Mouse (Mus musculus) MEL (cell line): ENCODE measurements at regions not wholly inside any gene's neighbourhood (a gene's known extent, or its start where the extent isn't known, plus 50 kb on each side); places are given as distances from the start of the nearest gene placed in this dataset.

Source experiments
- DNase-seq: peaks from one replicate; pipeline ENCODE4 v3.0.0; 2011; ENCODE audit warnings: low read depth, low spot score
- H3K27ac ChIP-seq: 2 replicates; pipeline ENCODE4 v1.5.1; 2012; ENCODE audit warnings: low read depth, mild to moderate bottlenecking, control low read depth, low read length, moderate library complexity; ENCODE audit not compliant: control insufficient read depth
- H3K27me3 ChIP-seq, 2 experiments: fragments of 150-350 bp in 1 of 2; sonication (generic) in 1 of 2; 2 replicates each; pipeline ENCODE4 v1.6.1; 2012; ENCODE audit warnings: low read length in 2 of 2, mild to moderate bottlenecking in 2 of 2, improper control_type of control experiment in 1 of 2, moderate library complexity in 1 of 2; ENCODE audit not compliant: insufficient read depth in 2 of 2, control insufficient read depth in 1 of 2
- H3K36me3 ChIP-seq, 2 experiments: 2 replicates each; pipeline ENCODE4 v1.6.1; 2012 to 2014; ENCODE audit warnings: low read length in 2 of 2, improper control_type of control experiment in 1 of 2, inconsistent platforms in 1 of 2, mild to moderate bottlenecking in 1 of 2; ENCODE audit not compliant: insufficient read depth in 2 of 2, control insufficient read depth in 1 of 2
- H3K4me1 ChIP-seq, 2 experiments: fragments of 150-350 bp in 1 of 2; sonication (generic) in 1 of 2; 2 replicates each; pipeline ENCODE4 v1.6.1; 2012; ENCODE audit warnings: low read length in 2 of 2, improper control_type of control experiment in 1 of 2, mild to moderate bottlenecking in 1 of 2; ENCODE audit not compliant: insufficient read depth in 2 of 2, control insufficient read depth in 1 of 2
- H3K4me3 ChIP-seq, 2 experiments: fragments of 150-350 bp in 1 of 2; sonication (generic) in 1 of 2; 2 replicates each; pipeline ENCODE4 v1.5.1; 2012; ENCODE audit warnings: low read depth in 2 of 2, low read length in 2 of 2, mild to moderate bottlenecking in 2 of 2, moderate library complexity in 2 of 2, control low read depth in 1 of 2, improper control_type of control experiment in 1 of 2; ENCODE audit not compliant: control insufficient read depth in 1 of 2, insufficient read depth in 1 of 2
- H3K79me2 ChIP-seq: 2 replicates; pipeline ENCODE4 v1.6.1; 2012; ENCODE audit warnings: mild to moderate bottlenecking, low read length, moderate library complexity; ENCODE audit not compliant: control insufficient read depth, poor library complexity, insufficient read depth
- H3K9ac ChIP-seq: 2 replicates; pipeline ENCODE4 v1.6.1; 2012; ENCODE audit warnings: low read depth, mild to moderate bottlenecking, control low read depth, low read length, moderate library complexity; ENCODE audit not compliant: control insufficient read depth, poor library complexity, severe bottlenecking
- H3K9me3 ChIP-seq: fragments of 150-350 bp; sonication (generic); replicated peaks from 2 replicates; pipeline ENCODE4 v1.6.1; 2012; ENCODE audit warnings: mild to moderate bottlenecking, low read length, improper control_type of control experiment, moderate library complexity; ENCODE audit not compliant: insufficient read depth
- E2F4 ChIP-seq: IDR thresholded peaks from 2 replicates; pipeline ENCODE4 v1.6.1; 2011; ENCODE audit warnings: low read depth, low read length, improper control_type of control experiment, borderline replicate concordance
- EP300 ChIP-seq, 2 experiments: IDR thresholded peaks; 2 replicates each; pipeline ENCODE4 v1.6.1; 2011; ENCODE audit warnings: improper control_type of control experiment in 2 of 2, low read length in 2 of 2, low read depth in 1 of 2, mild to moderate bottlenecking in 1 of 2
- MAFK ChIP-seq: IDR thresholded peaks from 2 replicates; pipeline ENCODE4 v1.6.1; 2011; ENCODE audit warnings: low read depth, mild to moderate bottlenecking, low read length, improper control_type of control experiment, borderline replicate concordance
- MEF2A ChIP-seq: IDR thresholded peaks from 2 replicates; pipeline ENCODE4 v1.6.1; 2014; ENCODE audit warnings: low read depth, mild to moderate bottlenecking, inconsistent platforms, low read length, improper control_type of control experiment; ENCODE audit not compliant: poor library complexity, insufficient replicate concordance, severe bottlenecking; ENCODE audit errors: extremely low read depth
- MYB ChIP-seq: IDR thresholded peaks from 2 replicates; pipeline ENCODE4 v1.6.1; 2011; ENCODE audit warnings: mild to moderate bottlenecking, low read depth, low read length, improper control_type of control experiment
- MYC ChIP-seq: IDR thresholded peaks from 2 replicates; pipeline ENCODE4 v1.6.1; 2011; ENCODE audit warnings: low read depth, mild to moderate bottlenecking, low read length, improper control_type of control experiment, moderate library complexity
- NELFE ChIP-seq: IDR thresholded peaks from 2 replicates; pipeline ENCODE4 v1.6.1; 2011; ENCODE audit warnings: low read depth, low read length, improper control_type of control experiment
- POLR2AphosphoS5 ChIP-seq: IDR thresholded peaks from 2 replicates; pipeline ENCODE4 v1.6.1; 2012; ENCODE audit warnings: low read depth, borderline replicate concordance, mild to moderate bottlenecking, inconsistent platforms, low read length, moderate library complexity, mixed read lengths
- RCOR1 ChIP-seq: IDR thresholded peaks from 2 replicates; pipeline ENCODE4 v1.6.1; 2012; ENCODE audit warnings: low read depth, mild to moderate bottlenecking, inconsistent platforms, low read length, improper control_type of control experiment
- SMC3 ChIP-seq: IDR thresholded peaks from 2 replicates; pipeline ENCODE4 v1.6.1; 2011; ENCODE audit warnings: low read depth, low read length, improper control_type of control experiment
- TBP ChIP-seq: IDR thresholded peaks from 2 replicates; pipeline ENCODE4 v1.8.0; 2011; ENCODE audit warnings: low read depth, low read length, improper control_type of control experiment
- TCF12 ChIP-seq: IDR thresholded peaks from 2 replicates; pipeline ENCODE4 v1.6.1; 2014; ENCODE audit warnings: low read depth, mild to moderate bottlenecking, inconsistent platforms, low read length, improper control_type of control experiment, moderate library complexity
- UBTF ChIP-seq: IDR thresholded peaks from 2 replicates; pipeline ENCODE4 v1.6.1; 2012; ENCODE audit warnings: low read depth, mild to moderate bottlenecking, inconsistent platforms, low read length, improper control_type of control experiment, moderate library complexity, borderline replicate concordance; ENCODE audit not compliant: insufficient read depth
- USF1 ChIP-seq: IDR thresholded peaks from 2 replicates; pipeline ENCODE4 v1.6.1; 2014; ENCODE audit warnings: low read depth, mild to moderate bottlenecking, inconsistent platforms, low read length, improper control_type of control experiment, moderate library complexity
- ZNF384 ChIP-seq: IDR thresholded peaks from 2 replicates; pipeline ENCODE4 v1.6.1; 2012; ENCODE audit warnings: low read depth, mild to moderate bottlenecking, inconsistent platforms, low read length, improper control_type of control experiment

GRCm38 (mm10) chr7:129727559-129727958, 135.9 kb downstream of the Wdr11 start:
- TF ChIP-seq MAFK (no peak), TBP (no peak), MYC (no peak), NELFE (no peak), RCOR1 (no peak), UBTF (no peak), EP300 (IDR thresholded peaks at IDR 0.05; ENCODE audit: low read depth in 1 of 2, low read length in 2 of 2) (no peak), E2F4 (no peak), TCF12 (no peak), SMC3 (no peak), POLR2AphosphoS5 (no peak)
- no peak overlapping the region for H3K9ac ChIP-seq
- no peak overlapping the region for H3K27ac ChIP-seq
- H3K9me3 ChIP-seq = no peaks in the 10 kb centered on the region
- H3K36me3 ChIP-seq = no peaks in the 10 kb centered on the region
- H3K27me3 ChIP-seq = no peaks in the 10 kb centered on the region
- no peaks in the 10 kb centered on the region for H3K4me1 ChIP-seq
- H3K4me3 ChIP-seq = no peak overlapping the region
- DNase-seq = no peak
- no peaks in the 10 kb centered on the region for H3K79me2 ChIP-seq

- Histone ChIP-seq H3K79me2 (no peaks in the 10 kb centered on the region), H3K9me3 (no peaks in the 10 kb centered on the region), H3K4me3 (no peak overlapping the region), H3K27ac (no peak overlapping the region), H3K36me3 (no peaks in the 10 kb centered on the region), H3K9ac (no peak overlapping the region), H3K27me3 (no peaks in the 10 kb centered on the region), H3K4me1 (no peaks in the 10 kb centered on the region)
- no peak for TF ChIP-seq USF1
- TF ChIP-seq MEF2A = no peak
- DNase-seq = no peak
Observed at GRCm38 (mm10) chr7:129729709-129730238, 138.1 kb downstream of the Wdr11 start.

DNA sequence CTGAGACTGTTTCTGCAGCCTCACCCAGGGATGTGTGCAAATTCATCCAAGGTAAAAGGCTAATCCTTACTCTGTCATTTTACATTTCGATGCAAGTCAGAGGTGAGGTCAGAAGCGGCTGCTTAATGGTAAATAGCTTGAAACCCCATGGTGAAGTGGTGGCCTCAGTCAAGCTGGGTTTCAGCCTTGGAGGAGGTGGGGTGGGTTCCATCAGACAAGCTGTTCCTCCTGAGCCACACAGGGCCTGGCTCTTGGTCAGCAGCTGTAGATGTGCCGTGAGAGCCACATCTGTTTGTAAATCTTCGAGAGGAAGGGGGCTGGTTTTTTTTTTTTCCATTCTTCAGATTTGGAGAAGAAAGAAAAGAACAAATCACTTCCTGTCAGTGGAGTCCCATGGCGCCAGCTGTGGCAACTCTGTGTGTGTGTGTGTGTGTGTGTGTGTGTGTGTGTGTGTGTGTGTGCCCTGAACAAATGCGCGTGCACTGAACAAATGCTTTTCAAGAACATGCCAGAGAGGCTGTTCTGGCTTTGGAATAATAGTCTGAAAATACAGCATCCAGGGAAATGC, 139.2 kb downstream of the Wdr11 start:
- H3K36me3 ChIP-seq = no peaks in the 10 kb centered on the region
- H3K27ac ChIP-seq = no peak overlapping the region
- TF ChIP-seq USF1 = no peak
- TF ChIP-seq MYB = no peak
- no peak for TF ChIP-seq ZNF384
- TF ChIP-seq MEF2A = no peak
- H3K4me1 ChIP-seq = no peaks in the 10 kb centered on the region
- H3K4me3 ChIP-seq = no peak overlapping the region
- no peak overlapping the region for H3K9ac ChIP-seq
- no peaks in the 10 kb centered on the region for H3K27me3 ChIP-seq
- H3K79me2 ChIP-seq = no peaks in the 10 kb centered on the region
- H3K9me3 ChIP-seq = no peaks in the 10 kb centered on the region
- DNase-seq = no peak
